Comparison of ENCODE assay signal across 16 mouse cellular contexts in genomic region chr11:115632247-115632646, GRCm38 (mm10). TPM values are rescaled to one million over a fixed set of nuclear protein-coding genes. Genes with fewer than 3 reads are reported as not detected.
A peak's percentile ranks its signal among the peaks of the same experiment; 100 is the strongest.
DNase-seq lines count a peak whose midpoint lies in the region; ATAC-seq and TF ChIP-seq lines count a peak whose summit lies in the region.
"Had no signal": no experiment of that assay in that cellular context is flagged by ENCODE, and none has a peak within 500 bp of the region (broad histone marks: within the 10 kb centered on the region; RNA-seq: fewer than 3 reads in every experiment).

No protein-coding gene starts in this region.

- no peak for TF ChIP-seq CTCF in spleen, adult 2 months (IDR thresholded peaks at IDR 0.05; ENCODE audit: extremely low read depth, insufficient read depth, insufficient read length, insufficient replicate concordance)
- TF ChIP-seq CTCF in CH12.LX (conservative IDR thresholded peaks at IDR 0.05 in 1 of 2, IDR thresholded peaks at IDR 0.05 in 1 of 2; ENCODE audit: low read depth in 2 of 2, low read length in 2 of 2) = no peak
- no peak for TF ChIP-seq CTCF in bone marrow, adult 2 months (IDR thresholded peaks at IDR 0.05; ENCODE audit: control insufficient read depth, insufficient read depth, low read length)
- TF ChIP-seq CTCF in small intestine, adult 2 months (IDR thresholded peaks at IDR 0.05; ENCODE audit: extremely low read depth, insufficient read length, insufficient replicate concordance, low read depth, low read length) = no peak
- TF ChIP-seq CTCF in hindbrain, postnatal 0 days (IDR thresholded peaks at IDR 0.05; ENCODE audit: low read depth) = no peak

- H3K36me3 ChIP-seq in spleen, adult 2 months (ENCODE audit: control insufficient read depth, insufficient read depth, low read length) = no peaks in the 10 kb centered on the region
- no peaks in the 10 kb centered on the region for H3K36me3 ChIP-seq in CH12.LX (replicated peaks in 1 of 2; ENCODE audit: control insufficient read depth in 1 of 2, insufficient read depth in 1 of 2, low read length in 1 of 2)
- H3K36me3 ChIP-seq in small intestine, adult 2 months (ENCODE audit: control insufficient read depth, insufficient read depth, low read length) = no peaks in the 10 kb centered on the region
- H3K36me3 ChIP-seq in hindbrain, postnatal 0 days (ENCODE audit: insufficient read depth, low read length) = no peaks in the 10 kb centered on the region
- H3K36me3 ChIP-seq: embryonic facial prominence, embryonic 10.5 days; heart, embryonic 13.5 days; hindbrain, embryonic 15.5 days had no signal

- no peak for TF ChIP-seq POLR2A in spleen, adult 2 months (IDR thresholded peaks at IDR 0.05; ENCODE audit: low read depth, low read length)
- TF ChIP-seq POLR2A in CH12.LX (IDR thresholded peaks at IDR 0.05; ENCODE audit: low read depth, low read length) = peak; percentile 27
- TF ChIP-seq POLR2A in bone marrow, adult 2 months (IDR thresholded peaks at IDR 0.05; ENCODE audit: borderline replicate concordance, control insufficient read depth, low read depth, low read length) = no peak
- TF ChIP-seq POLR2A in small intestine, adult 2 months (IDR thresholded peaks at IDR 0.05; ENCODE audit: low read depth, low read length) = no peak

- H3K27me3 ChIP-seq in spleen, adult 2 months (ENCODE audit: control insufficient read depth, insufficient read depth, low read length) = no peaks in the 10 kb centered on the region
- no peaks in the 10 kb centered on the region for H3K27me3 ChIP-seq in CH12.LX (replicated peaks)
- no peaks in the 10 kb centered on the region for H3K27me3 ChIP-seq in small intestine, adult 2 months (ENCODE audit: control insufficient read depth, insufficient read depth, low read length)
- H3K27me3 ChIP-seq in hindbrain, postnatal 0 days (ENCODE audit: insufficient read depth, low read length) = no peaks in the 10 kb centered on the region
- H3K27me3 ChIP-seq: forebrain, embryonic 13.5 days; heart, embryonic 13.5 days; hindbrain, embryonic 15.5 days; Patski had no signal

- no peak overlapping the region for H3K4me3 ChIP-seq in spleen, adult 2 months (ENCODE audit: extremely low read depth, insufficient read depth, insufficient read length)
- H3K4me3 ChIP-seq in CH12.LX (replicated peaks in 1 of 3; ENCODE audit: low read depth in 2 of 3, low read length in 2 of 3, poor library complexity in 1 of 3) = peak overlapping the region in 1 of 3 experiments; percentile 36
- H3K4me3 ChIP-seq in bone marrow, adult 2 months (replicated peaks; ENCODE audit: control insufficient read depth, low read depth, low read length) = no peak overlapping the region
- H3K4me3 ChIP-seq in small intestine, adult 2 months (ENCODE audit: low read depth, low read length) = no peak overlapping the region
- no peak overlapping the region for H3K4me3 ChIP-seq in hindbrain, postnatal 0 days (ENCODE audit: low read length)
- H3K4me3 ChIP-seq: embryonic facial prominence, embryonic 10.5 days; forebrain, embryonic 13.5 days; heart, embryonic 13.5 days; hindbrain, embryonic 15.5 days had no signal

- peaks cover 7% of the 10 kb centered on the region for H3K79me2 ChIP-seq in CH12.LX (replicated peaks; ENCODE audit: control insufficient read depth, extremely low read depth, insufficient read depth, poor library complexity, severe bottlenecking)

- WGBS in spleen, adult 2 months = 64% methylated on average over 7 of the region's 7 CpGs
- WGBS in bone marrow, adult 2 months = 77% methylated on average over 7 of the region's 7 CpGs
- WGBS in small intestine, adult 2 months = 70% methylated on average over 7 of the region's 7 CpGs
- 71% methylated on average over 7 of the region's 7 CpGs for WGBS in hindbrain, postnatal 0 days

- dilution Hi-C loops in CH12.LX (cut with MboI; ENCODE audit: extremely low pct_ligation_motif_present, extremely low pct_unique_long_range_greater_than_20kb, low sequenced_read_pairs) = no loop called here

- H3K4me2 ChIP-seq in CH12.LX (ENCODE audit: insufficient read depth, low read depth, poor library complexity, severe bottlenecking) = no peak overlapping the region
- H3K4me2 ChIP-seq in hindbrain, postnatal 0 days (ENCODE audit: low read depth, low read length) = no peak overlapping the region
- H3K4me2 ChIP-seq: forebrain, embryonic 13.5 days; heart, embryonic 13.5 days; hindbrain, embryonic 15.5 days had no signal

- H3K27ac ChIP-seq in spleen, adult 2 months (ENCODE audit: insufficient read depth, low read length) = peak overlapping the region; percentile 94
- peak overlapping the region; percentile 98 for H3K27ac ChIP-seq in CH12.LX (ENCODE audit: insufficient read depth, low read depth)
- H3K27ac ChIP-seq in bone marrow, adult 2 months (ENCODE audit: control insufficient read depth, insufficient read depth, low read depth, low read length, poor library complexity) = peak overlapping the region; percentile 37
- peak overlapping the region; percentile 9; the same call in 1 of the 2 replicates for H3K27ac ChIP-seq in small intestine, adult 2 months (ENCODE audit: insufficient read depth, low read depth, low read length)
- no peak overlapping the region for H3K27ac ChIP-seq in hindbrain, postnatal 0 days
- H3K27ac ChIP-seq: embryonic facial prominence, embryonic 10.5 days; forebrain, embryonic 13.5 days; heart, embryonic 13.5 days; hindbrain, embryonic 15.5 days had no signal

- peaks cover 34% of the 10 kb centered on the region for H3K4me1 ChIP-seq in spleen, adult 2 months (ENCODE audit: control insufficient read depth, insufficient read depth, insufficient read length)
- peaks cover 31 to 62% of the 10 kb centered on the region in 2 experiments for H3K4me1 ChIP-seq in CH12.LX (ENCODE audit: control insufficient read depth in 1 of 2, insufficient read depth in 2 of 2)
- peaks cover 1% of the 10 kb centered on the region for H3K4me1 ChIP-seq in bone marrow, adult 2 months (ENCODE audit: control insufficient read depth, insufficient read depth, low read length)
- peaks cover 4% of the 10 kb centered on the region; the same call in 1 of the 2 replicates for H3K4me1 ChIP-seq in small intestine, adult 2 months (ENCODE audit: control insufficient read depth, insufficient read depth, insufficient read length, low read length)
- H3K4me1 ChIP-seq in hindbrain, postnatal 0 days (ENCODE audit: insufficient read depth, low read length) = no peaks in the 10 kb centered on the region

- no peak for TF ChIP-seq RAD21 in CH12.LX (IDR thresholded peaks at IDR 0.05; ENCODE audit: low read depth, low read length)

- in situ Hi-C loops in CH12.LX (cut with MboI; ENCODE audit: low pct_ligation_motif_present, low pct_unique_long_range_greater_than_20kb, low sequenced_read_pairs) = loop anchor here (25.0 kb wide), 1 partner anchor 780 kb away; the partner anchor contains the start of gene Rnf157

- no peak for DNase-seq in spleen, adult 2 months (ENCODE audit: low read depth in 1 of 2, low spot score in 2 of 2)
- DNase-seq in spleen, postnatal 14 days (ENCODE audit: low spot score in 2 of 2) = no peak
- DNase-seq in CH12.LX (ENCODE audit: extremely low read depth) = no peak
- DNase-seq in adrenal gland, postnatal 25 days = no peak
- no peak for DNase-seq in urinary bladder, adult 2 months (ENCODE audit: low spot score)
- no peak for DNase-seq in hindbrain, postnatal 0 days (ENCODE audit: low spot score)
- DNase-seq: adrenal gland, adult 2 months; forebrain, postnatal 0 days; gastrocnemius, postnatal 14 days had no signal

- peak; percentile 50; the same call in 1 of the 2 replicates for TF ChIP-seq EP300 in CH12.LX (IDR thresholded peaks at IDR 0.05; ENCODE audit: low read length)

- ATAC-seq in hindbrain, postnatal 0 days = no peak
- ATAC-seq: forebrain, embryonic 13.5 days; forebrain, postnatal 0 days; Patski had no signal

- H3K9me3 ChIP-seq in CH12.LX (replicated peaks; ENCODE audit: low read length) = no peaks in the 10 kb centered on the region
- H3K9me3 ChIP-seq in hindbrain, postnatal 0 days (ENCODE audit: low read length) = no peaks in the 10 kb centered on the region
- H3K9me3 ChIP-seq: embryonic facial prominence, embryonic 10.5 days; forebrain, embryonic 13.5 days; heart, embryonic 13.5 days; hindbrain, embryonic 15.5 days had no signal

- no peak overlapping the region; the same call in 1 of the 2 replicates for H3K9ac ChIP-seq in CH12.LX (ENCODE audit: insufficient read depth, low read depth)
- H3K9ac ChIP-seq in hindbrain, postnatal 0 days (replicated peaks; ENCODE audit: low read length) = no peak overlapping the region
- H3K9ac ChIP-seq: forebrain, embryonic 13.5 days; forebrain, postnatal 0 days; heart, embryonic 13.5 days; hindbrain, embryonic 15.5 days had no signal

RNA-seq across cellular contexts. Expression of gene Slc25a19, which starts 4.2 kb away (rescaled TPM):
- polyA plus RNA-seq in spleen, adult 2 months (2012; rRNA removed) = 64.0 and 82.0 TPM in 2 replicates
- total RNA-seq in CH12.LX (2012; rRNA removed) (277 and 312 TPM in 2 replicates), CH12.LX (2014; rRNA removed) (278 and 294 TPM in 2 replicates)
- 374 and 398 TPM in 2 replicates for polyA plus RNA-seq in CH12.LX (2012; ENCODE audit: insufficient read length, low read depth)
- polyA plus RNA-seq in bone marrow, adult 2 months (2011; ENCODE audit: insufficient read depth, insufficient read length, low replicate concordance, missing spikeins) = 9.3 and 23.0 TPM in 2 replicates
- polyA plus RNA-seq in small intestine, adult 2 months (2012; rRNA removed) = 11.3 and 19.6 TPM in 2 replicates
- total RNA-seq in adrenal gland, postnatal 25 days (2021) = 107 and 114 TPM in 2 replicates
- 30.0 and 31.7 TPM in 2 replicates for polyA plus RNA-seq in urinary bladder, adult 2 months (2012; rRNA removed)
- 29.0 and 29.5 TPM in 2 replicates for total RNA-seq in hindbrain, postnatal 0 days (2014; rRNA removed)
- 41.2 and 41.8 TPM in 2 replicates for polyA plus RNA-seq in hindbrain, postnatal 0 days (2015; fragmentation: Nextera tagmentation; extraction: Ambion mirVana)

RNA-seq across cellular contexts. Expression of gene Mif4gd, which starts 19.5 kb away (rescaled TPM):
- polyA plus RNA-seq in spleen, adult 2 months (2012; rRNA removed) = 175 and 210 TPM in 2 replicates
- 143 and 177 TPM in 2 replicates for total RNA-seq in CH12.LX (2012; rRNA removed)
- 160 and 174 TPM in 2 replicates for total RNA-seq in CH12.LX (2014; rRNA removed)
- 131 and 143 TPM in 2 replicates for polyA plus RNA-seq in CH12.LX (2012; ENCODE audit: insufficient read length, low read depth)
- 65.8 and 86.0 TPM in 2 replicates for polyA plus RNA-seq in bone marrow, adult 2 months (2011; ENCODE audit: insufficient read depth, insufficient read length, low replicate concordance, missing spikeins)
- 49.4 and 108 TPM in 2 replicates for polyA plus RNA-seq in small intestine, adult 2 months (2012; rRNA removed)
- 135 and 205 TPM in 2 replicates for total RNA-seq in adrenal gland, postnatal 25 days (2021)
- 79.9 and 89.7 TPM in 2 replicates for polyA plus RNA-seq in urinary bladder, adult 2 months (2012; rRNA removed)
- total RNA-seq in hindbrain, postnatal 0 days (2014; rRNA removed) = 13.2 and 16.7 TPM in 2 replicates
- 19.2 and 22.7 TPM in 2 replicates for polyA plus RNA-seq in hindbrain, postnatal 0 days (2015; fragmentation: Nextera tagmentation; extraction: Ambion mirVana)

RNA-seq across cellular contexts. Expression of gene Gga3, which starts 28.4 kb away (rescaled TPM):
- polyA plus RNA-seq in spleen, adult 2 months (2012; rRNA removed) = 39.4 and 40.9 TPM in 2 replicates
- total RNA-seq in CH12.LX (2012; rRNA removed) (18.7 and 22.6 TPM in 2 replicates), CH12.LX (2014; rRNA removed) (7.7 TPM in 2 replicates)
- 37.2 and 39.8 TPM in 2 replicates for polyA plus RNA-seq in CH12.LX (2012; ENCODE audit: insufficient read length, low read depth)
- polyA plus RNA-seq in bone marrow, adult 2 months (2011; ENCODE audit: insufficient read depth, insufficient read length, low replicate concordance, missing spikeins) = 41.5 and 69.6 TPM in 2 replicates
- 12.6 and 14.7 TPM in 2 replicates for polyA plus RNA-seq in small intestine, adult 2 months (2012; rRNA removed)
- 25.4 and 31.1 TPM in 2 replicates for total RNA-seq in adrenal gland, postnatal 25 days (2021)
- 25.4 and 27.3 TPM in 2 replicates for polyA plus RNA-seq in urinary bladder, adult 2 months (2012; rRNA removed)
- total RNA-seq in hindbrain, postnatal 0 days (2014; rRNA removed) = 35.3 and 38.2 TPM in 2 replicates
- 16.1 and 16.9 TPM in 2 replicates for polyA plus RNA-seq in hindbrain, postnatal 0 days (2015; fragmentation: Nextera tagmentation; extraction: Ambion mirVana)

RNA-seq across cellular contexts. Expression of gene Mrps7, which starts 28.5 kb away (rescaled TPM):
- polyA plus RNA-seq in spleen, adult 2 months (2012; rRNA removed) = 10.6 and 13.6 TPM in 2 replicates
- total RNA-seq in CH12.LX (2012; rRNA removed) (172 and 217 TPM in 2 replicates), CH12.LX (2014; rRNA removed) (154 and 168 TPM in 2 replicates)
- polyA plus RNA-seq in CH12.LX (2012; ENCODE audit: insufficient read length, low read depth) = 157 and 184 TPM in 2 replicates
- polyA plus RNA-seq in bone marrow, adult 2 months (2011; ENCODE audit: insufficient read depth, insufficient read length, low replicate concordance, missing spikeins) = 19.3 and 26.7 TPM in 2 replicates
- 11.8 and 13.3 TPM in 2 replicates for polyA plus RNA-seq in small intestine, adult 2 months (2012; rRNA removed)
- total RNA-seq in adrenal gland, postnatal 25 days (2021) = 89.3 and 99.8 TPM in 2 replicates
- 36.1 and 39.5 TPM in 2 replicates for polyA plus RNA-seq in urinary bladder, adult 2 months (2012; rRNA removed)
- 33.6 and 45.9 TPM in 2 replicates for total RNA-seq in hindbrain, postnatal 0 days (2014; rRNA removed)
- polyA plus RNA-seq in hindbrain, postnatal 0 days (2015; fragmentation: Nextera tagmentation; extraction: Ambion mirVana) = 78.8 and 86.7 TPM in 2 replicates
